Mouse (Mus musculus) bone marrow, adult 2 months (tissue): Measurements from ENCODE around the gene Aatf. TPM values are rescaled to one million over a fixed set of nuclear protein-coding genes. Genes with fewer than 3 reads are reported as not detected.

Experiments
- H3K27ac ChIP-seq: fragments of 200-500 bp; 2 replicates; pipeline ENCODE4 v1.5.1; 2012; ENCODE audit warnings: low read depth, mild to moderate bottlenecking, control low read depth, inconsistent platforms, low read length; ENCODE audit not compliant: control insufficient read depth, poor library complexity, insufficient read depth
- H3K4me1 ChIP-seq: fragments of 200-500 bp; 2 replicates; pipeline ENCODE4 v1.6.1; 2011; ENCODE audit warnings: low read length; ENCODE audit not compliant: control insufficient read depth, insufficient read depth
- H3K4me3 ChIP-seq: fragments of 200-500 bp; replicated peaks from 2 replicates; pipeline ENCODE3; 2011; ENCODE audit warnings: mild to moderate bottlenecking, low read depth, low read length, control low read depth; ENCODE audit not compliant: control insufficient read depth
- CTCF ChIP-seq: fragments of 200-500 bp; IDR thresholded peaks from 2 replicates; pipeline ENCODE4 v1.5.1; 2011; ENCODE audit warnings: low read length, control low read depth; ENCODE audit not compliant: control insufficient read depth, insufficient read depth
- POLR2A ChIP-seq: fragments of 200-500 bp; IDR thresholded peaks from 2 replicates; pipeline ENCODE4 v1.6.1; 2011; ENCODE audit warnings: low read depth, mild to moderate bottlenecking, control low read depth, low read length, borderline replicate concordance; ENCODE audit not compliant: control insufficient read depth
- WGBS: fragments of 180-500 bp; shearing (Covaris S2); methylation state at CpG from one replicate; pipeline ENCODE4 v1.1.7; 2018; 5-methylcytosine and 5-hydroxymethylcytosine counted together
- polyA plus RNA-seq: library from polyadenylated mRNA; stranded (reverse); fragments of >200 nt; gene quantifications from 2 replicates; pipeline ENCODE4 v1.2.4, GENCODE M21; 2011; ENCODE audit warnings: low replicate concordance; ENCODE audit not compliant: missing spikeins, insufficient read depth, insufficient read length

The Aatf gene
- polyA plus RNA-seq: 16.7 and 26.2 TPM in 2 replicates

DNA sequence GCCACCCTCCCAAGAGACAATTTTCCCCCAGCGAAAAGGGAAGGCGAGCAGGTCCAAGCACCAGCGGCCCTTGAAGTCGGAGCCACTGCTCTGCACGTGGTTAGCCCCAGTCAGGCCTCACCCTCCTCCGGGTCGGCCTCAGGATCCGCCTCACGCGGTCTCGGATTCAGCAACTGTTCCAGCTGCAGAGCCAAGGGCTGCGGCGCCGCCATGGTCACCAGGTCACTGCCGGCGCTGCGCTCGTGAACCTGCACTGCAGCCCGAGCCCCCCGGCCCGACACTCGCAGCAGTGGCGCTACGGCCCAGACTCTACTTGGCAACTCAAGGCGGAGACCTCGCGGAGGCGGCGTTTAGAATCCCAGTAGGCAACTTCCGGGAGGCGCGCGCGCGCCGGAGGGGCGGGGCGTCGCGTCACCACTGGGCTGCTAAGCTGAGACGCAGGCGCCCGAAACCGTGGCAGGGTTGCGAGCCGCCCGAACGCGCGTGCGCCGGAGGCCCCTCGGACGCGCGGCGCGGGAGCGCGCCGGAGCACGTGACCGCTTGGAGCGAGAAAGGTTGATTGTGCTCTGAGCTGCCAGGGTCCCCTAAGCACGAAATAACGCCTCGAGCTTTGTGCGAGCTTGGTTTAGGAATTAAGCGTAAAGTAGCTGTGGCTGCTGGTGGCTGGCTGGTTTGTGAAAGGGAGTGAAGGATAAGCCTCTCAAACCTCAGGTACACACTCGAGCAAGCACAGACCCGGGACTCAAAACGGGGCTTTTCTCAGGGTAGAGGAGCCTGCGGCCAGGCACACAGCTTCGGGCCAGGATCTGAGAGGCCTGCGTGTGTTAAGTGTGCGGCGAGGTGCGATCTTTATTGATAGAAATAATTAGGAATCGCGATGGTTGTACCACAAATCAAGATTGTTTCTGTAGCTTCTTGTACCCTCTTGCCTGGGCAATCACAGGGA lies at the start of gene Aatf:
Gene Aatf (minus strand): TSS at position 352 of the 946 bp plus-strand sequence.
- Histone ChIP-seq H3K27ac (peak within 1 kb of the TSS; percentile 75), H3K4me3 (peak within 1 kb of the TSS; percentile 90), H3K4me1 (no peaks in the 10 kb centered on the region)
- TF ChIP-seq CTCF (0 out of 2 replicates have a peak, but pooled peaks have one; percentile 5), POLR2A (peak; percentile 61; the same call in 1 of the 2 replicates)
- WGBS: under 1% methylated on average over 79 of the region's 80 CpGs

DNA sequence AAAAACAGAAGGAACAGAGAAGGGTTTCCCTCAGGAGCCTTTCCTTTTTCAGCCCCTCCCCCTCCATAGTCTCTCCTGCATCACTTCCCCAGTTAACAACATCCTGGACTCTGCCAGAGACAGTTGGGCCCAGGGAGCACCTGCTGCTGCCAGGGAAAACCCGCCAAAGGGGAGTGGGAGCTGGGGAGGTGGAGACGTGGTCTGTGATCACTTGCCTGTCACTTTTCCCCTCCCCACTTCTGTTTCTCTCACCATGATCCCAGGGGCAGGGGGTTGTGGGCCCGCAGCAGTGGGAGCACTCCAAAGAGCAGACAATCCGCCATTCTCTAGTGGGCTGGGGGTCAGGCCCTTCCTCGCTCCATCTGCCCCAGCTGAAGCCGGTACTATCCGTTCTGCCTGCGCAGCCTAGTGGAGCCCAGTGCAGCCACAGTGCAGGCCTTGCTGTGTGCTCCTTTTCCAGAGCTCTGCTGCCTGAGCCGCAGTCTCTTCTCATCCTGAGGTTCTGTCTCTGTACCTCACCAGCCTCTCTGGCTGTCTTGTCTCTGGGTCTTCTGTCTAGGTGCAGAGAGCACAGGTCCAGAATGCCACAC lies 49.5 kb upstream of the Aatf start:
- Histone ChIP-seq H3K27ac (no peak overlapping the region), H3K4me3 (no peak overlapping the region), H3K4me1 (no peaks in the 10 kb centered on the region)
- TF ChIP-seq POLR2A (no peak), CTCF (no peak)
- 41% methylated on average over 9 of the region's 9 CpGs for WGBS

DNA sequence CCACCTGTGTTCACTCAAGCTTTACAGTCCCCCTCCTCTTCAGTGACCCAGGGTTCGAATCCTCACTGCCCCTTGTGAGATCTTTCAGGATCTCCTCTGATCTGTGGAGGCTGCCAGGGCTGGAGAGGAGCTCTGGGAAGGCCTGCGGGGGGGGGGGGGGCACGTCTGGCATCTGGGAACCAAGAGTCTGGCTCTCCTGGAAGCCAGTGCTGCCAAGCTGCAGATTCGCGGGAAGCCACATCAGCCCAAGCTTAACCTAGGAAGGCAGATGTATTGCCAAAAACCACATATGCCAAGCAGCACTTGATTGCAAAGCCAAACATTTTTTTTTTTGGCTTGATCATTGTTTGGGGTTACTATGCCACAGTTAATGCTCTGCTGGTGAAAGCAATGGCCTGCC lies 48.2 kb upstream of the Aatf start:
- H3K4me1 ChIP-seq: no peaks in the 10 kb centered on the region
- 67% methylated on average over 5 of the region's 5 CpGs for WGBS
- no peak overlapping the region for H3K27ac ChIP-seq
- H3K4me3 ChIP-seq: no peak overlapping the region
- TF ChIP-seq POLR2A: no peak
- TF ChIP-seq CTCF: no peak

DNA sequence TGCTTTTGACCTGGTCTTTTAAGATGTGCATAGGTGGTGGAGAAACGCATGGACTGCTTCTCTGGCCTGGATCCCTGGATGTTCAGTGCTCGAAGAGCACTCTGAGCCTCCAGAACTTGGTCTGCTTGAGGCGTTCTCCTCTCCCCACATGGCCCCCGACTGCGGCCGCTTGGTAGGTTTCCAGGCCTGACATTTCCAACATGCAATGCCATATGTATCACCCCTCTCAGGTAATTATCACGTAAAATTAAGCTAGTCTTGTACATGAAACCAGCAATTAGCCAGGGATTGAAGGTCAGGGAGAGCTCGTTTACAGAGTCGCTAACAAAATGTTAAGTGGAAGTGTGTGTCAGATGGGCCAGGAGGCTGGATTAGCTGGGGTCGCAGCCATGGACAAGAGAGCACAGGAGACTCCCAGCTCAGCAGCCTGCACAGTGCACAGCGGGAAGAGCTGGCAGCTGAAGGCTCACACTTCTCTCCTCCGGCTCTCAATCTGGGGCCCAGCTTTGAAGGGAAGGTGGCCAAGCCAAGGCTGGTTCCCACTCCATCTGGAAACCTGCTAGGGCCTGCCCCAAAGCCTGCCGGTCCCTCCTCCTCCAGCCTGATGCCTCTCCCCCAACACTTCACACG lies 40.6 kb upstream of the Aatf start:
- TF ChIP-seq POLR2A: no peak
- no peak for TF ChIP-seq CTCF
- WGBS: 85% methylated on average over 14 of the region's 14 CpGs
- no peak overlapping the region for H3K27ac ChIP-seq
- H3K4me3 ChIP-seq: no peak overlapping the region
- no peaks in the 10 kb centered on the region for H3K4me1 ChIP-seq

DNA sequence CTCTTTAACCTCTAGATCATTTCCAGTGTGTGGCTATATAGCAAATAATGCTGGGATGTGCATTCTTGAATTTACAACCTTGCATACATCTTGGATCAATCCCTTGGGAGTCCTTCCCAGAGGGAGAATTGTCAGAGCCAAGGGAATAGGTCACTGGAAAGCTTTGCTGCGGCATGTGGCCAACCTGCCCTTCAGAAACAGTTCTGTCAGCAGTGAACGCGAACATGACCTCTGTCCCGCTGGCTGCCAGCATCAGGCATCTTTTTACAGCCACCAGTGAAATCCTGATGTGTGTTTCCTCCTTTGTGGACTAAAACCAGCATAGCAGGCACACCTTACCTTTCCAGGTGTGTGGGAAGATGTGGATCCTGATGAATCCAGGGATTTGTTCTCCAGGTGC lies 38.0 kb upstream of the Aatf start:
- TF ChIP-seq POLR2A: no peak
- TF ChIP-seq CTCF: no peak
- no peaks in the 10 kb centered on the region for H3K4me1 ChIP-seq
- H3K4me3 ChIP-seq: no peak overlapping the region
- no peak overlapping the region for H3K27ac ChIP-seq
- 84% methylated on average over 4 of the region's 4 CpGs for WGBS

DNA sequence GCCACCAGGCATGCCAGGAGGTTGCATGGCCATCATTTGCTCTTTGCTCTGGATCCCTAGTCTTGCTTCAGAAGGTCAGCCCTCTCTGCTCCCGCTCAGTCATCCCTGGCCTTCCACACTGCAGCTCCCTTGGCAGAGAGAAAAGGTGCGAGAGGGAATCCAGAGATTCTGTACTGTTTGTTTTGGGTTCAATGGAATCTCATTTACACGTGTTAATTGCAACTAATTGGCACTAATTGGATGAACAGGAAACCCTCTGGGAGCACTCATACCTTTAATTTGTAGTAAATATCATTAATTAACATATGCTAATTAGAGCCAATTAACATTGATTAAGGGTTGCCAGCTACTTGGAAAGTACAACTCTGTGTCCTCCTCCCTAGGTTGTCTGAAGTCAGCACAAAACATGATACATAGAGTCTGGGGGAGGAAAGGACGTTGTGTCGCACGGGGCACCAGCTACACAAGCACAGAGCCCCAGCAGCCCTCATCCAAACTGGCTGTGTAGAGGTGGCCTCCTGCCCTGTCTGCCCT lies 36.0 kb upstream of the Aatf start:
- 63% methylated on average over 6 of the region's 6 CpGs for WGBS
- TF ChIP-seq POLR2A: no peak
- TF ChIP-seq CTCF: no peak
- Histone ChIP-seq H3K4me3 (no peak overlapping the region), H3K27ac (no peak overlapping the region), H3K4me1 (no peaks in the 10 kb centered on the region)

DNA sequence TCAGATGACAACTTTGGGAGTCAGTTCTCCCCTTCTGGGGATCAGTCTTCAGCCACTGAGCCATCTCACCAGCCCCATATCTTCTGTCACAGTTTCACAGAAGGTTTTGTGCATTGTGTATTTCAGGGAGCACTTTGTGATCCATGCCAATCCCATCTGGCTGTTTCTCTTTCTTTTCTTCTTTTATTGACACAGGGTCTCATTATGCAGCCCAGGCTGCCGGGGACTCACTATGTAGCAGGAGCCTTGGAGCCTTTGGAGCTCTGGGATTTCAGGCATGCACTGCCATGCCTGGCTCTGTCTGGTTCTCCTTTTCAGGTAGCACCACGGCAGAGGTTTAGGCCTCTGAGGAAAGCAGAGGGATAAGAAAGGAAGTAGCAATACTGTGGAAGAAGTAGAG lies 35.0 kb upstream of the Aatf start:
- Histone ChIP-seq H3K27ac (no peak overlapping the region), H3K4me1 (no peaks in the 10 kb centered on the region), H3K4me3 (no peak overlapping the region)
- WGBS: 44% methylated on average over 2 of the region's 2 CpGs
- TF ChIP-seq CTCF (no peak), POLR2A (no peak)

DNA sequence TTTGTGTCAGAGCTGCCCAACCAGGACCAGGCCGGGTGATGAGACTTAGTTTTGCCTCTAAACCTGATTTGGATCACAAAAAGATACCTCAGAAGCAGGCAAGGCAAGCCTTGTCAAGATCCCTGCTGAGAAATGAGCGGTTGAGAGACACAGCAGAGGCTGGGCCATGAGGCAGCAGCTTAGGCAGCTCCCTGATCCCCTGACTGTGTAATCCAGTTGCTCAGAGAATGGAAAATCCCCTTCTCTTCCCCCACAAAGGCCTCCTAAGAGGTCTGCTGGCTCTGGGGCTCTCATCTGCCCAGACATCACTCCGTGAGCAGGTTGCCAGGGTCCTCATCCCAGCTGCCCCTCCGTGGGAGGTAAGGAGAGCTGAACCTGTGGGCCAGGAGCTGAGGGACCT lies 26.7 kb upstream of the Aatf start:
- no peak overlapping the region for H3K4me3 ChIP-seq
- H3K4me1 ChIP-seq: no peaks in the 10 kb centered on the region
- TF ChIP-seq POLR2A (no peak), CTCF (no peak)
- H3K27ac ChIP-seq: no peak overlapping the region
- WGBS: 33% methylated on average over 4 of the region's 4 CpGs
